Mouse (Mus musculus): Measurements from ENCODE around the gene Cox7b2. TPM values are rescaled to one million over a fixed set of nuclear protein-coding genes. Genes with fewer than 3 reads are reported as not detected.

Cox7b2 gene
- polyA plus RNA-seq, 1 experiment from 2014 or later = not detected

Other genes starting within 250 kb of the Cox7b2 start
- 0.65 and 1.2 TPM in 2 replicates for gene Gabrb1, start 109.9 kb upstream of the Cox7b2 start, polyA plus RNA-seq (2016; fragmentation: Nextera tagmentation; extraction: Ambion mirVana)
- gene Gabra4, start 110.1 kb upstream of the Cox7b2 start, polyA plus RNA-seq (2016; fragmentation: Nextera tagmentation; extraction: Ambion mirVana) = 4.0 and 4.4 TPM in 2 replicates

Measured in limb, embryonic 12.5 days (tissue).